Mouse (Mus musculus): ENCODE measurements around the gene Vamp9.

DNA sequence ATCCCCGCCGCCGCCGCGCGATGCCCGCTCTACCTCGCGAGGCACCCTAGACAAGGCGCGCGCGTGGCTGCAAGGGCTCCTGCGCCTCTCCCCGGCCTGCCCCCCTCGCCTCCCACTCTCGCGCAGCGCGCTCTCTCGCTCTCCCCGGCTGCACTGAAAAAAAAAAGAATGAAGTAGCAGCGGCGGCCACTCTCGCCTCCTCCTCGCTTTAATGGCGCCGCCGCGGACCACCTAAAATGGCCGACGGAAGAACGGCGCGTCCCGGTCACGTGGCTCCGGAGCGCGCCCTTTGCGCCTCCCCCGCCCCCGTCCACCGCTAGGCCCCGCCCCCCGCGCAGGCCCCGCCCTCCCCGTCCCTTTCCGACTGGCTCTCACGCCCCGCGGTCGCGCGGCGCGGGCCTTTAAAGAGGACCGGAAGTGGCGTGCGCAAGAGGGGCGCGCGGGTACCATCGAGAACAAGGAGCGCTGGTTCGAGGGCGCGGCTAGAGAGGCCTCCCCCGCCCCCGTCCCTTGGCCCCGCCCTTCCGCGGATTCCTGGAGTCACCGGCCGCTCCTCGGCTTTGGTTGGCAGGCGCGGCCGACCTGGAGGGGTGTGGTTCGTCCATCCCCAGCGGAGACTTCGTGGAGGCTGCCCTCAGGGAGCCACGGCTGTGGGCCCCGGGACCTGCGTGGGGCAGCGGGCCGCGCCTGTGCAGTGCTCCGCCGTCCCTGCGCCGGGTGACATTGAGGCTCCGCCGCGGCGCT is 72.8 kb downstream of the Vamp9 start, which contains the start of the genes Hnrnpd and 4930524J08Rik:
- TF ChIP-seq CTCF (IDR thresholded peaks at IDR 0.05 in 2 of 3, conservative IDR thresholded peaks at IDR 0.05 in 1 of 3; ENCODE audit: control insufficient read depth in 1 of 3, insufficient read depth in 1 of 3, low read depth in 2 of 3, low read length in 3 of 3, poor library complexity in 1 of 3, severe bottlenecking in 1 of 3) (no peak), TAL1 (IDR thresholded peaks at IDR 0.05; ENCODE audit: low read length) (no peak), EP300 (IDR thresholded peaks at IDR 0.05; ENCODE audit: low read depth in 1 of 2, low read length in 2 of 2) (peak in 1 of 2 experiments; percentile 26; a peak in 1 of 4 replicates)
